Mouse (Mus musculus): ENCODE measurements around the gene Klk6. TPM values are rescaled to one million over a fixed set of nuclear protein-coding genes. Genes with fewer than 3 reads are reported as not detected.

Gene Klk6
- 6.4 and 7.7 TPM in 2 replicates for polyA plus RNA-seq (2012; rRNA removed)

DNA sequence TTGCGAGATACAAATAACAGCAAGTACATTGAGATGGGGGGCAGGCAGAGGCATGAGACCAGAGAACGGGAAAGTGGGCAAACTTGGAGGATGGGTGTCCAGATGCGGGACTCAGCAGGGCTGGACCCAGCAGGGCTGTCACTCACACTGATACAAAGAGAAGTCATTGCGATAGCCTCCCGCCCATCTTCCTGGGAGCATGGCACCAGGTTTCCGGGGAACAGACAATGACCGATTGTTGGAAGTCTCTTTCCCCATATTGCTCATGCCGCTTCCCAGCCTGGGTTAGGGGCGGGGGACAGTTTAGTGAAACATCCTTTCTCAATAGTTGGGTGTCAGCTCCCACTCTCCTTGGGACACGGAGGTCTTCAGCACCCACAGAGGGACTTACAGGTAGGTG lies at the start of gene Klk6:
TSS of gene Klk6 (plus strand) at position 301 of the 400 bp plus-strand sequence.
- no peak for DNase-seq (ENCODE audit: extremely low spot score in 1 of 2, low spot score in 1 of 2)

DNA sequence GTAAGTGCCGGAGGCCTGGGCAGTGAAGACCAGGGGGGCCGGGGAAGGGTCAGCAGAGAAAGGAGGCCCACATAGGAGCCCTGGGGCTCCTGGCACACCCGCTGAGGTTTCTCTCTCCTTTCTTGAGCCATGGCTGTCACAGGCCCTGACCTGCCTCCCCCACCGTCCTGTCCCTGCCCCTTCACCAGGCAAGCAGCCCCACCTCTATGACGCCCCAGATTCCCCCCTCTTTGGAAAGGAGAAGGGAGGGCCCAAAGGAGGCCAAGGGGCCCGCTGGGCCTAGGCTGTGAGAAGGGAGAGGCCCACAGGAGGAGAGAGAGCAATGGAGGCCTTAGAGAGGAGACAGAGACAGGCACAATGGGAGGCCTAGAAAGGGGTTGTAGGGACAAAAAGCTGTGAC lies 49.5 kb upstream of the Klk6 start:
- no peak for DNase-seq (ENCODE audit: extremely low spot score in 1 of 2, low spot score in 1 of 2)

DNA sequence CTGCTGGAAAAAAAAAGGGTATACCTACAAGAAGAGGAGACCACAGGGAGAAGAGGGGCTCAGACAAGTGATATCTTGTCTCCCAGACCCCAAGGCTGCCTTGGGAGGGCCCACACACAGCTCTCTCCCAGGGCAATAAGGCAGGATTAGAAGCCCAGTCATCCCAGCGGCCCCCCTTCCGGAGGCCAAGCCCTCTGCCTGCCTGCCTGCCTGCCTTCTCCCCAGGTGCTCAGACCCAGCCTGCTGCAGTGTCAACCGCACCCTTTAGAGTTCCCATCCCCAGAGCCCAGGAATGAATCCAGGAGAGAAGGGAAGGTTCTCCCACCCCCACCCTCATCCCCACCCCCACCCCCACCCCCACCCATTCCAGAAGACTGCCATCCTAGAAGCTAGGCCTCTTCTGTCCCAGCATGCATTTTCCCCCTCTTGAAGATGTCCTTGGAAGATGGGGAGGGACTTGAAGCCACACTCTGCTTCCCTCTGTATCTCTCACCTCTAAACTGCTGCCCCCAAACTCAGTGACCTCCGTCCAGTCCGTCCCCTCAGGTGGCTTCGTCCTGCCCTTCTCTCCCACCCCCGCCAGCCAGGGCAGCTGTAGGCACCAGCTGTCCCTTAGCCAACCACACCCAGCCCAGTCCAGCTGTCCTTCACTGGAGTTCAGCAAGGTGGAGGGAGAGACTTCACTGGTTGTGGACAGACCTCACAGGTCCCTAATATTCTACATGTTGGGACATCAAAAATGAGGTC lies 48.8 kb upstream of the Klk6 start:
- DNase-seq (ENCODE audit: extremely low spot score in 1 of 2, low spot score in 1 of 2): no peak

DNA sequence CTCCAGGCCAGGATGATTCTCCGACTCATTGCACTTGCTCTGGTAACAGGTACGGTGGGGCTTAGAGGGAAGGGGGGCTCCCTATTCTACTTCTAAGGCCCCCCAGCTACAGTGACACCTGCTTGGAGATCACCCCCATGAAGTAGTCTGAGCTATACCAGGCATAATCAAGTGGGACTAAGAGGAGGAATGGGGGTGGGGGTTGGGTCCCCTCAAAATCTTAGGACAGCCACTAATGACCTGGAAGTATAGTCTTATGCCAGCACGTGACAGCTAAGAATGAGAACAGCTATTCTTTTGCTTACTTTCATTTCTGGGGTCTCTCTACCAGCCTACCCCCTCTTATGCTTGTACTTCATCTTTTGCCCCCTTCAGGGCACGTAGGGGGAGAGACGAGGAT lies 47.8 kb upstream of the Klk6 start:
- no peak for DNase-seq (ENCODE audit: extremely low spot score in 1 of 2, low spot score in 1 of 2)

DNA sequence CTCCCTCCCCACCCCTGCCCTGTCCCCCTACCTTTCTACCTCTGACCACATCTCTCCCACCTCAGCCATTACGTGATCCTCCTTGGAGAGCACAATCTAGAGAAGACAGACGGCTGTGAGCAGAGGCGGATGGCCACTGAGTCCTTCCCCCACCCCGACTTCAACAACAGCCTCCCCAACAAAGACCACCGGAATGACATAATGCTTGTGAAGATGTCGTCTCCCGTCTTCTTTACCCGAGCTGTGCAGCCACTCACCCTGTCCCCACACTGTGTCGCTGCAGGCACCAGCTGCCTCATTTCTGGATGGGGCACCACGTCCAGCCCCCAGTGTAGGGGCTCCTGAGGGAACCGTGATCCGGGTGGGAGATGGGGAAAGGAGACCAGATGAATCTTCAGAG lies 46.9 kb upstream of the Klk6 start:
- no peak for DNase-seq (ENCODE audit: extremely low spot score in 1 of 2, low spot score in 1 of 2)

DNA sequence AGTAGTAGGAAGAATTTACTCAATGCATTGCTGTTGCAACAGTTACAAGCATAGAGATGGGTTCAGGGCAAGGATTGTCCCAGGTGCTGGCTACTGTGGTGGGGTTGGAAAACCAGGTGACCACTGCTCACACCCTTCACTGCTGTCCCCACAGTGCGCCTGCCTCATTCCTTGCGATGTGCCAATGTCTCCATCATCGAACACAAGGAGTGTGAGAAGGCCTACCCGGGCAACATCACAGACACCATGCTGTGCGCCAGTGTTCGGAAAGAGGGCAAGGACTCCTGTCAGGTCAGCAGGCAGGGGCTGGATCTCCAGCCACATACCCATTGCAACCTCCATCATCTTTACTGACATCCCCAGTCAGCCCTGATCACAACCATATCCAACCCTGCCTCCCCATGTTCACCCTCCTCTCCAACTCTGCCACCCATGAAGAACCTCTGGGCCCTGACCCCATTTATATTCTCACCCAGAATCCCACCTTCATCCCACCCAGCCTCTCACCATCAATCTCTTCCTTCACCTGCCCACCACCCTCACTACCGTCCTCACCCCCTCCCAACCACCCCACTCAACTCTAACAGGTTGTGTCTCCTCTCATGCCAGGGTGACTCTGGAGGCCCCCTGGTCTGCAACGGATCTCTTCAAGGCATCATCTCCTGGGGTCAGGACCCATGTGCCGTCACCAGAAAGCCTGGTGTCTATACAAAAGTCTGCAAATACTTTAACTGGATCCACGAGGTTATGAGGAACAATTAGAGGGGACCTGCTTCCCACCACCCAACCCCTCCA lies 45.9 kb upstream of the Klk6 start:
- DNase-seq (ENCODE audit: extremely low spot score in 1 of 2, low spot score in 1 of 2): no peak

DNA sequence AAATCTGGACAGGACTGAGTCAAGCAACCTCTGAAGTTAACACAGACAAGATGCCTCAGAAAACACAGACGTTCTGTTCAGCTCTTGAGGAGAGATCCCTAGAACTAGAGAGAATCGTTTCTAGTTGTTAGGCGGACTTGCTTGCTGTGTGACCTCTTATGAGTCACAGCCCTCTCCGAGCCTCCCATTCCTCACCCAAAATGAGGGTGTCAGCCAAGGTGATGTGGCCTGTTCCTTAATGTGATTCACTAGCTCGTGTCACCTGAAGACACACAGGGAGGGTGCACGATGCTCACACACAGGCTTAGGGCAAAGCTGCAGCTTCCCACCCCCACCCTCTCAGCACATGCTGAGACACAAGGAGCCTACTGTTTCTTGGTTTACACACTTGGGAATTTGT lies 44.1 kb upstream of the Klk6 start:
- no peak for DNase-seq (ENCODE audit: extremely low spot score in 1 of 2, low spot score in 1 of 2)

DNA sequence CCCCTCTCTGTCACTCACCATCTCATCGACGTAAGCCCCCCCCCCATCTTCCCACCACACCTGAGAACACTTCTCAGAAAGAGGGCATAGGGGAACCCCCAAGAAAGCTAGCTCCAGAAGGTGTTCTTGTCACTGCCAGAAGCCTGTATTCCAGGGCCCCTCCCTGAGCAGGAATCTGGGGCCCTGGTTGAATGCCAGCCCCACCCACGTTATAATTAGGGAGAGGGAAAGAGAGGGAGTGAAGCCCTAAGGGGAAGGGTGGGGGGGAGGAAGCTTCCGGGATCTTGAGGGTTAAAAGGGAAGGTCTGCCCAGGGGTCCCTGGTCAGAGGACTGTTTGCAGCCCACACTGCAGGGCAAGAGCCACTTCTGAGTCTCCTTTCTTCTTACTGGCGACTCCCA lies 43.6 kb upstream of the Klk6 start, which contains the start of gene Klk10:
TSS of gene Klk10 (plus strand) at position 290 of the 400 bp plus-strand sequence.
- no peak for DNase-seq (ENCODE audit: extremely low spot score in 1 of 2, low spot score in 1 of 2)

DNA sequence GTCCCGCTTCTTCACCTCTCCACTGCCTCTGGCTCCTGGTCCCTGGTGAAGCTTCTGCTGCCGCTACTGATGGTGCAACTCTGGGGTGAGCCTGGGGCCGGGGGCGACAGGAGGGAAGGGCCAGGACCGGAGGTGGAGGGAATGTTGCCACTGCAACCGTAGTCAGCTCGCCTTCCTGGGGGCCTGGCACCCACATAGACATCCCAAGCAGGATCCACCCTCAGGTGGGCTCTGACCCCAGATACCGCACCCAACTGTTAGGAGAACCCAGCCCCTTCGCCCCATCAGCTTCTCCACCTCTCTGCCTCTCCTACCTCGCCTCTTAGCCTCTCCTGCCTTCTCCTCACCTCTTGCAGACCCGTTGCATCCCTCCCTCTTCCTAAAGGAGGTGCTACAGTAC lies 42.8 kb upstream of the Klk6 start:
- DNase-seq (ENCODE audit: extremely low spot score in 1 of 2, low spot score in 1 of 2): no peak

DNA sequence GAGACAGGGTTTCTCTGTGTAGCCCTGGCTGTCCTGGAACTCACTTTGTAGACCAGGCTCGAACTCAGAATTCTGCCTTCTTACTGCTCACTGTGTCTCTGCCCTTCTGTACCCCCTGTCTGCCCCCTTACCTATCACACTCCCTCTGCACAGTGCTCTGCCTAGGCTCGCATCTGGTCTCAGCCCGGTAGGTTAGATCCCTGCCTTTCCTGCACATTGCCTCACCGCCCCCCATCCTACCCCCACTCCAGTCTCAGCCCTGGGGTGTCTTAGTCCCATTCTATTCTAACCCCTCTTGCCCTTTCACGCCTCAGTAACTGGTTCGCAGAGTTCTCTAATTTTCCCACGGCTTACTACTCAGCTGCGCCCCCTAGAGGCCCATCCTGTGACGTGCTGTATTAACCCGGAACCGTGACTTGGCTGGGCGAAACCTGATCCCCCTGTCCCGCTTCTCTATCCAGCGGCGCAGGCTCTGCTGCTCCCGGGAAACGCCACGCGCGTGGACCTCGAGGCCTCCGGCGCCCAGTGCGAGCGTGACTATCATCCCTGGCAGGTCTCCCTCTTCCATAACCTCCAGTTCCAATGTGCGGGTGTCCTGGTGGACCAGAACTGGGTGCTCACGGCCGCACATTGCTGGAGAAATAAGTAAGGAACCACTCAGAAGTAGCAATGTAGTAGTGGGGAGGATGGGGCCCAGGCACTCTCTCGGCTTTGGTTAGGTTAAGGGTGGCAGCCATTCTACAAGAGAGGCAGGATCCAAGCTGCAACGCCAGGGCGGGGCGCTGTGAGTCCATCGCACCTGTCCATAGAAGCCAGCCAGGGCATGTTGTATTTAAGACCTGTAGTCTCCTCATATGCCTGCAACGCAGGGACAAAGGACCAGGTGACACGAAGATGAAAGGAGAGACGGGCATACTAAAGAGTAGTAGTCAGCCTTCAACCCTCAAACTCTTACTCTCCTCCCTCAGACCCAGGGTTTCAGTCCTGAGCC lies 41.7 kb upstream of the Klk6 start:
- peak in 1 of 2 experiments; percentile 80 for DNase-seq (ENCODE audit: extremely low spot score in 1 of 2, low spot score in 1 of 2)

DNA sequence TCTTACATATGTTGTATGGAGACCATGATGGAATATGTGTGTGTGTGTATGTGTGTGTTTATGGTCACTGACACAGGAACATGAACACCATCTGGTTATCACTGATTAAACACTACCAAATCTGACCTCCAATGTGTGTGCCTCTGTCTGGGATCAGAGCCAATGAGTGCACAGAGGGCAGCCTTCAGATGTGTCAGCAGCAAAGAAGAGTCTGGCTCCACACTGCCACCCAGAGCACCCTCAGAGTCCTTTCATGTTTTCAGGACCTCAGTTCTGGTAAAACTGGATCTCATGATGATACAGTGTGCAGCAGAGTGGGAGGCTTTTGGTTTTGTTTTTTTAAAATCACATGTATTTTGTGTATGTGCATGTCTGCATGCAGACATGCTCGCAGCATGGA lies 39.0 kb upstream of the Klk6 start:
- no peak for DNase-seq (ENCODE audit: extremely low spot score in 1 of 2, low spot score in 1 of 2)

DNA sequence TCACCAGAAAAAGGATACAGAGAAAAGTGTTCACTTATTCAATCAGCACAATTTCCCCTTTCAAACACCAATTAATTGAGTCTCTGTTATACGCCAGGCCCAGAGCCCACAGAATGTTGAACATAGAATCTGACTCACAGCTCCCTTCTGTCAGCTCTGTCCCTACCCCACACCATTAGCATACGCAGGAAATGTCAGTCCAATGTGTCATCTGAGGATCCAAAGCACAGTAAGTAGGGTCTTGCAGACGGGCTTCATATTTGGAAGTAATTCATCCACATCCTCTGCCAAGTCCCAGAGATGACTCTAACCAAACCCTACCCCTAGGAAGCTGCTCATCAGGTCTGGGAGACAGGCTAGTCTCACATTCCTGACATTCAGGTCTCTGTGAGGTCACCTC lies 36.2 kb upstream of the Klk6 start:
- no peak for DNase-seq (ENCODE audit: extremely low spot score in 1 of 2, low spot score in 1 of 2)

DNA sequence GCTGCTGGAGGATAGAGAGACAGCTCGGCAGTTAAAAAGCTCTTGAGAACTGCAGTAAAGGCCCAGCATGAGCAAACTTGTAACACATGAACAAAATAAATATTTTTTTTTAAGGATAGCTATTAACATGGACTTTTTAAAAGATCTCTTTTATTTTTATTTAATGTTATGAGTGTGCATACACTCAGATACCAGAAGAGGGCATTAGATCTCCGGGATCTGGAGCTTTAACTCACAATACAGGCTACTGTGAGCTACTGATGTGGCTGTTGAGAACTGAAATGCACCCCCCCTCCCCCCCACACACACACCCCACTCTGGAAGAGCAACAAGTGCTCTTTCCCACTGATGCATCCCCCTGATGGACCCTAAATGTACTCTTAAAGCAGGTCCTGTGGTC lies 35.0 kb upstream of the Klk6 start:
- no peak for DNase-seq (ENCODE audit: extremely low spot score in 1 of 2, low spot score in 1 of 2)

DNA sequence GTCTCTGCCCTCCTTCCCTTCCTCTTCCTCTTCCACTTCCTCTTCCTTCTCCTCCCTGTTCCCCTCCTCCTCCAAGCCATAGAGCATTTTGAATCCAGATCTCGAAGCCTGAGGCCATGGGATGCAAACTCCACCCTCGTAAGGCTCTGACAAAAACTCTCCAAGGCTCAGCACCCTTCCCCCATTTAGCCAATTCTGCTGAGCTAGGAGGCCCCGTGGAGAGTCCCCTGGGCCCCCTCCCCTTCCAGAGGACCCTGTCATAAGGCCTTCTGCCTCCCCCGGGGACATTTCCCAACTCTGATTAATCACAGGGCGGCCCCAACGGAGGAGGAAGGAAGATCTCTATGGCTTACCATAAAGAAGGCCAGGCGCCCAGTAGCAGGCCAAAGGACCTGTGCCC lies 32.7 kb upstream of the Klk6 start, which contains the start of gene Klk9:
TSS of gene Klk9 (plus strand) at position 301 of the 400 bp plus-strand sequence.
- DNase-seq (ENCODE audit: extremely low spot score in 1 of 2, low spot score in 1 of 2): no peak

DNA sequence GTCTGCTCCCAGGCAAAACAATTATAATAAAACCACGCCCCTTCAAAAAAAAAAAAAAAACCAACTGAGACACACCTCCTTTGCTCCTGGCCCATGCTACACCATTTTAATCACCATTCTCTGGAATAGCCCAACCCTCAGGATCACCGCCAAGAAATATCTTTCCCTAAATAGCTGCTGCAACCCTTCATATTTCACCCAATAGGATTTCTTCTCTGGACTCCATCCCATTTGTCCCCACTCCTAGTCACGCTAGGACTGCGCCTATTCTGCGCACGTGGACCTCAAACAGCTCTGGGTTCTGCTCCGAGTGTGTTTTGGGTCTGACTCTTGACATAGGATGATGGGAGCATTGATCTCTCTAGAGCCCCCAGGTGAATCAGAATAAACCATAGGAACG lies 27.9 kb upstream of the Klk6 start:
- no peak for DNase-seq (ENCODE audit: extremely low spot score in 1 of 2, low spot score in 1 of 2)

DNA sequence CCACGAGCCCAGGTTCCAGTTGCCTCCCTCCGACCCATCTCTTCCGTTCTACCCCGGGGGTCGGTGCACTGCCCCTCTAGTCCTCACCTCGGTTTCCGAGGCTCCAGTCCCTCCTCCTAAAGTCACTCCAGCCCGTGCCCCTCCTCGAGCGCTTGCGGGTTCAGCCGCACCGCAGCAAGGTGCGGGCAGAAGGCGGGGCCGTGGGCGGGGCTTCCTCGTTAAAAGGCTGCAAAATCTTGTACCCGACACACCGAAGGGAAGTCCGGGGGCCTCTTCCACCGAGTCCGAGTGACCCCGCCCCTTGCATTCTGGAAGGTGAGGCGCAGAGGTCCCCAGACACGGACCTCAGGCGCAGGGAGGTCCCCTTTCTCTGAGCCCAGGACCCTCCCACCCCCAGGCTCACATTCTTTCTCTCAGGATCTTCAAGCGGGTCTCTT lies 26.9 kb upstream of the Klk6 start, which contains the start of gene Klk8:
TSS of gene Klk8 (plus strand) at position 245 of the 437 bp plus-strand sequence.
- no peak for DNase-seq (ENCODE audit: extremely low spot score in 1 of 2, low spot score in 1 of 2)

DNA sequence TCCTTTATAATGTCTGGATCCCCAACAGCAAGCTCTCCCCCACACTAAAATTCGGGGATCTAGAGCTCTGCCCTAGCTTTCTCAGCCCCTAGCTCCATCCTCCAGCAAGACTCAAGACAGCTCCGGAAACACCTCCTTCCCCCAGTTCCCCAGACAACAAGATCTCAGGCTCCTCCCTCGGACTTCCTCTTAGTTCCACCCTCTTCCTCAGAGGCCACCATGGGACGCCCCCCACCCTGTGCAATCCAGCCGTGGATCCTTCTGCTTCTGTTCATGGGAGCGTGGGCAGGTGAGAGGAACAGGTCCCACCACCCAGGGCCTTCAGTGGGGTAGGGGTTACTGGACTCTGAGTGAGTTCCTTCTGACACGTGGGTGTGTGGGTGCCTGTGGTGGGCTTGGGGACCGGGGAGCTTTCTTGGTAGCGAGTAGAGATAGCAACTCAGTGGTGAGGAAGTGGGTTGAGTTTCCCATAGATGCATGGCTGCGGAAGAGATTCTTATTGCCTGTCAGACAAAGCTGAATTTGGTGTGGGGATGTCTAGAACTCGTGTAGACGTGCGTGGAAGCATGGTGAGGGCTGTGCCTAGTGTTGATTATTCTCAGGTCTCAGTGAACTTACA lies 26.3 kb upstream of the Klk6 start:
- DNase-seq (ENCODE audit: extremely low spot score in 1 of 2, low spot score in 1 of 2): no peak

DNA sequence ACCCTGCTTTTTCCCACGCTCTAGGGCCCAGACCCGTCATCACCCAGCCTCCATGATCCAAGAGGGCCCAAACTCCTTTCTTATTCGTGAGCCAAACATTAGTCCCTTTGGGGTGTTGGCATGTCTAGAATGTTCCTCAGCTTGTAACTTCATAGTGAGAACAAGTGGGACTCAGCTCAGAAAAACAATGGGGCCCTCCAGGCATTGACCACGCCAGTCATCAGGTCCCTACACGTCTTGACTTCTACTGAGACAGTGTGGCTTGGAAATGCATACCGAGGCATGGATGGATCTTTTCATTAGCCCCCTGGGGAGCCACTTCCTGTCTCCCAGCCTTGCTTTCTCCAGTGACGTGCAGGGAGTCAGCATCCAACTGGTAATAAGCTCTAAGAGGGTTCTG lies 24.4 kb upstream of the Klk6 start:
- DNase-seq (ENCODE audit: extremely low spot score in 1 of 2, low spot score in 1 of 2): no peak

DNA sequence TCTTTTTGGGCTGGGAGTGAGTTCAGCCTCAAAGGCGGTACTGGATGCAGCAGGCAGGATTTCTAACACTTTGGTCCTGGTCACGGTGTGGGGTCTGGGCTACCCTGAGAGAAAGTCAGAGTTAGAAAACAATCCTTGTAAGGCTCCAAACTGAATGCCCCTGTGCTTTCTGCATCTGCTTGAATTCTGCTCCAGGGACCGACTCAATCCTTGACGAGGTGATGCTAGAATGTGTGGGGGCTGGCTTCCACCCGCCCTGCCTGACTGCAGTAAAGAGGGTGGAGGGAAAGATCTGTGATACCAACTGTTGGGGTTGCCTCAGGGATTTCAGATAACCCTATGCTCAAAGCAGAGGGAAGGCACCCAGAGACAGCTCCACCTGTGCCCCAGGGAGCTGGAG lies 13.3 kb upstream of the Klk6 start, which contains the start of gene Klk7:
TSS of gene Klk7 (plus strand) at position 301 of the 400 bp plus-strand sequence.
- no peak for DNase-seq (ENCODE audit: extremely low spot score in 1 of 2, low spot score in 1 of 2)

DNA sequence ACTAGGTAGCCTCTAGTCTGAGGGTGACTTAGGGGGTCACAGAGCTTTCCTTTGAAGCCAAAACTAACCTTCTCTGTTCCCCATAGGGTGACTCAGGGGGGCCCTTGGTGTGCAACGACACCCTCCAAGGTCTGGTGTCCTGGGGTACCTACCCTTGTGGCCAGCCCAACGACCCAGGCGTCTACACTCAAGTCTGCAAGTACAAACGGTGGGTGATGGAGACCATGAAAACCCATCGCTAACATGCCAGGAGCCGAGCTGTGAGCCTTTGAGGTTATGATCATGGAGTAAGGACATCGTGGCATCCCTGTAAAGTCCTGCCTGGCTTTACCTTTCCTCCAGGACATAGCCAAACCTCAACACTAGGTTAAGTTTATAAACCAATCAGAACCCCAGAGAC lies 9.1 kb upstream of the Klk6 start:
- no peak for DNase-seq (ENCODE audit: extremely low spot score in 1 of 2, low spot score in 1 of 2)

Measured in frontal cortex, adult 2 months (tissue).